Mouse (Mus musculus) liver, embryonic 14.5 days (tissue): ENCODE results near the gene Olfr1444. TPM values are rescaled to one million over a fixed set of nuclear protein-coding genes. Genes with fewer than 3 reads are reported as not detected.

ENCODE experiments used
- ATAC-seq: fragments of 200-750 bp; cut with Nextera tagmentation; 2 replicates; pipeline ENCODE4 v1.8.0; 2017; ENCODE audit warnings: moderate number of reproducible peaks, mild to moderate bottlenecking, moderate library complexity; ENCODE audit not compliant: insufficient read depth
- DNase-seq, 3 experiments: peaks; one replicate each; pipeline ENCODE4 v3.0.0-alpha.2; 2012 to 2013; ENCODE audit warnings: low read depth in 3 of 3, low spot score in 3 of 3
- H3K27ac ChIP-seq: fragments of 300-500 bp; sonication (generic); 2 replicates; pipeline ENCODE4 v1.5.1; 2014; ENCODE audit warnings: moderate library complexity, mild to moderate bottlenecking, control low read depth, inconsistent platforms
- H3K27me3 ChIP-seq: fragments of 300-500 bp; sonication (generic); 2 replicates; pipeline ENCODE4 v1.6.1; 2014; ENCODE audit warnings: mild to moderate bottlenecking, low read length, moderate library complexity; ENCODE audit not compliant: control insufficient read depth, insufficient read depth
- H3K36me3 ChIP-seq: fragments of 300-500 bp; sonication (generic); replicated peaks from 2 replicates; pipeline ENCODE4 v1.6.1; 2014; ENCODE audit warnings: low read depth; ENCODE audit not compliant: control insufficient read depth, insufficient read depth
- H3K4me1 ChIP-seq, 2 experiments: fragments of 200-500 bp in 1 of 2; fragments of 300-500 bp in 1 of 2; sonication (generic) in 1 of 2; replicated peaks; 2 replicates each; pipeline ENCODE4 v1.6.1; 2012 to 2014; ENCODE audit warnings: antibody characterized with exemption in 1 of 2, inconsistent platforms in 1 of 2, low read length in 1 of 2; ENCODE audit not compliant: control insufficient read depth in 2 of 2, insufficient read depth in 2 of 2
- H3K4me2 ChIP-seq: fragments of 300-500 bp; sonication (generic); 2 replicates; pipeline ENCODE4 v1.6.1; 2014; ENCODE audit warnings: low read depth, mild to moderate bottlenecking, control low read depth, moderate library complexity
- H3K4me3 ChIP-seq, 2 experiments: fragments of 200-500 bp in 1 of 2; fragments of 300-500 bp in 1 of 2; sonication (generic) in 1 of 2; 2 replicates each; pipeline ENCODE4 v1.5.1; 2012 to 2014; ENCODE audit warnings: low read depth in 2 of 2, low read length in 2 of 2, mild to moderate bottlenecking in 2 of 2, control low read depth in 1 of 2, inconsistent platforms in 1 of 2, moderate library complexity in 1 of 2; ENCODE audit not compliant: insufficient read depth in 1 of 2
- H3K9ac ChIP-seq: fragments of 300-500 bp; sonication (generic); replicated peaks from 2 replicates; pipeline ENCODE4 v1.6.1; 2014; ENCODE audit warnings: mild to moderate bottlenecking, control low read depth, moderate library complexity
- H3K9me3 ChIP-seq: fragments of 300-500 bp; sonication (generic); 2 replicates; pipeline ENCODE4 v1.6.1; 2016; ENCODE audit warnings: low read length, mixed read lengths; ENCODE audit not compliant: control insufficient read depth
- CTCF ChIP-seq: IDR thresholded peaks from 2 replicates; pipeline ENCODE4 v1.5.1; 2016; ENCODE audit warnings: antibody characterized with exemption, low read depth, control low read depth
- EP300 ChIP-seq: IDR thresholded peaks from 2 replicates; pipeline ENCODE4 v1.6.1; 2016; ENCODE audit warnings: antibody characterized with exemption, low read depth
- WGBS: fragments of 180-500 bp; shearing (Covaris S2); extraction: QIAGEN DNeasy Blood & Tissue Kit; methylation state at CpG from one replicate; pipeline ENCODE4 v1.1.7; 2014; ENCODE audit not compliant: insufficient replicate concordance; 5-methylcytosine and 5-hydroxymethylcytosine counted together
- polyA plus RNA-seq, 2 experiments: library from polyadenylated mRNA; depleted of rRNA in 1 of 2; stranded (reverse) in 1 of 2; unstranded in 1 of 2; fragments of >200 nt; fragmentation: Nextera tagmentation in 1 of 2; extraction: Ambion mirVana in 1 of 2; gene quantifications; 2 replicates each; pipeline versions ENCODE4 v1.2.1 to v1.2.3; 2012 to 2014

Olfr1444 gene
- polyA plus RNA-seq, 2 experiments = not detected

DNA sequence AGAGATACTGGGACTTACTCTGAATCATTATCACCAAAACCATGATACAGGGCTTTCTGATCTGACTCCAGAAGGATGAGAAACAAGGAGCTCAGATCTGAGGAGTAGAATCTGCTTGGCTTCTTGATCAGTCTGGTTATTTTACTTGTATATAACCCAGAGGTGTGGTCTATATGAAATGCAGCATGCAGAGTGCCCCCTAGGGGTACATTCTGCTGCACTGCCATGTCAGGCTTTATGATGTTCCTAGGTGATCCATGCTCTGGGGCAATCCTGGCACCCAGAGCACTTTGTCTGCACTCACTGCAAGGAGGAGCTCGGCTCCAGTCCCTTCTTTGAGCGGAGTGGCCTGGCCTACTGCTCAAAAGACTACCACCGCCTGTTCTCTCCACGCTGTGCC lies 32.5 kb upstream of the Olfr1444 start:
- ATAC-seq = no peak
- no peak overlapping the region for H3K4me3 ChIP-seq
- no peaks in the 10 kb centered on the region for H3K36me3 ChIP-seq
- 50% methylated on average over 4 of the region's 4 CpGs for WGBS
- H3K9me3 ChIP-seq = no peaks in the 10 kb centered on the region
- no peaks in the 10 kb centered on the region for H3K27me3 ChIP-seq
- H3K27ac ChIP-seq = no peak overlapping the region
- no peak overlapping the region for H3K9ac ChIP-seq
- no peak for DNase-seq
- H3K4me1 ChIP-seq = no peaks in the 10 kb centered on the region
- TF ChIP-seq CTCF = peak; percentile 46
- TF ChIP-seq EP300 = no peak
- no peak overlapping the region for H3K4me2 ChIP-seq

DNA sequence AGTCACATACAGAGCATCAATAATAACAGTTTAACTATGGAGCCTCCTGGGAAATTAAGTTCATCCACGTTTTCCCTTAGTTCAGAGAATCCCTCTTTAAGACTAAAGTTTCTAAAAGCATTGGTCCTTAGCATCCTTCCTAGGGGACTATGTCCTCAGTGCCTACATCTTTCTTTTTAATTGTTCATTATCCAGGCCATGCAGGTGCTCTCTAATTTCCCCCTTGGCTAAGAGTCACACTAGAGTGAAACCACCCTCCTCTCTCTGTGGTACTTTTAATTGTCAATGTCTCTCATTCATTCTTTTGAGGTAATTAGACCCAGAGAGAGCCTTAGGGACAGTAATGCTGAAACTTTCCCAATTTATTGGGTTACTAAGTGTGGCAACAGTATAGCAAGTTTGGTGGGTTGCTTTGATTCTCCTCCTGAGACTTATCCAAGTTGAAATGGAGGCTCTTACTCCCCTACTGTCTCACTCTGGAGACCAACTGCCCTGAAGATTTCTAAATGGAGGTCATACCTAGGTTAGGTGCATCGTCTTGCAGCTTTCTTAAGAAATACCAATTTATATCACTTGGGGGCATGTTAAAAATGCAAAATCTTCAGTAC lies 26.2 kb upstream of the Olfr1444 start:
- Histone ChIP-seq H3K9me3 (no peaks in the 10 kb centered on the region), H3K4me1 (peaks cover 2 to 5% of the 10 kb centered on the region in 2 experiments; a peak in 2 of 4 replicates)
- 54% methylated on average over 2 of the region's 2 CpGs for WGBS

DNA sequence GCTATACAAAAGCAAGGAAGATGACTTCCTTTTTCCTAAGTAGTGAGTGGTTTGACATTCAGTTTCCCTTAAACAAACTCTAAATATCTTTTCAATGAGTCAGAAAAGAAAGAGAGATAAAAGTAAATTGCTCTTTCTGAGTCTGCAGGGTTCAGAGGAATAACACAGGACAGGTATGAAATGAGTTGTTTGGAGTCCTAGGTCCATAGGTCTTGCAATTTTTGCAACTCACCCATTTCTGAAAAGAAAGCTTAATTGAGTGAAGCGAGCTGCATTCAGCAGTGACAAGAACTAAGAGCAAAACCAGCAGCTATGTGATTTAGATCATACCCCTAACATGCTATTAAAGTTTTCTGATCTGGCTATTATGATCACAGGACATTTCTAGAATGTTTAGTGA lies 25.5 kb upstream of the Olfr1444 start:
- no peak for TF ChIP-seq EP300
- no peak for TF ChIP-seq CTCF
- ATAC-seq = no peak
- no peak overlapping the region for H3K9ac ChIP-seq
- no peak overlapping the region for H3K27ac ChIP-seq
- no peak overlapping the region for H3K4me2 ChIP-seq
- H3K9me3 ChIP-seq = no peaks in the 10 kb centered on the region
- H3K27me3 ChIP-seq = no peaks in the 10 kb centered on the region
- peaks cover 2 to 5% of the 10 kb centered on the region in 2 experiments; a peak in 2 of 4 replicates for H3K4me1 ChIP-seq
- 44% methylated on average over 1 of the region's 1 CpGs for WGBS
- no peaks in the 10 kb centered on the region for H3K36me3 ChIP-seq
- no peak for DNase-seq
- H3K4me3 ChIP-seq = no peak overlapping the region

More for the DNA sequence above, 26.2 kb upstream of the Olfr1444 start:
- Histone ChIP-seq H3K36me3 (no peaks in the 10 kb centered on the region), H3K9ac (no peak overlapping the region), H3K27me3 (no peaks in the 10 kb centered on the region), H3K4me3 (no peak overlapping the region), H3K27ac (no peak overlapping the region), H3K4me2 (no peak overlapping the region)
- DNase-seq = no peak
- ATAC-seq = no peak
- TF ChIP-seq CTCF (no peak), EP300 (no peak)

DNA sequence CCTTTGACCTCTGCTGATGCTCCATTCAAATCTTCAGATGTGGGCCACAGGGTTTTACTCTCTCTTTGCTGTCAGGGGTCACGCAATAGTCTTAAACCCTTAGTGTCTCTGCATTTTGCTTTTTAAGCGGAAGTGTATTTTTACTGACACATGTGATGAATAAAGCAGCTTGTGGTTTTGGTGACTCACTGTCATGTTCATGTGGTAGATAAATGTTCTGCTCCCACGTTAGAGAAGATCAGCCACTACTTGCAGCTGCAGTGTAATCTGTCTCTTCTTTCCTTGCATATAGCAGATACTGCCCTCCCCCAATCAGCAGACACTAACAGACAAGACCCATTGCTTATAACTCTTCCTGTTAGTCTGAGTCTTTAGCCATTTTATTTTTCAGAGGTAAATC lies 23.5 kb upstream of the Olfr1444 start:
- H3K4me2 ChIP-seq = no peak overlapping the region
- H3K36me3 ChIP-seq = no peaks in the 10 kb centered on the region
- no peak overlapping the region for H3K9ac ChIP-seq
- no peak overlapping the region for H3K4me3 ChIP-seq
- peak; percentile 20 to 29 (median 27) for DNase-seq
- peak; percentile 75; the same call in 1 of the 2 replicates for ATAC-seq
- WGBS = 8% methylated on average over 3 of the region's 3 CpGs
- peaks cover 2 to 5% of the 10 kb centered on the region in 2 experiments; a peak in 2 of 4 replicates for H3K4me1 ChIP-seq
- TF ChIP-seq CTCF = no peak
- TF ChIP-seq EP300 = 0 out of 2 replicates have a peak, but pooled peaks have one; percentile 43
- H3K27ac ChIP-seq = no peak overlapping the region
- no peaks in the 10 kb centered on the region for H3K27me3 ChIP-seq
- H3K9me3 ChIP-seq = no peaks in the 10 kb centered on the region

DNA sequence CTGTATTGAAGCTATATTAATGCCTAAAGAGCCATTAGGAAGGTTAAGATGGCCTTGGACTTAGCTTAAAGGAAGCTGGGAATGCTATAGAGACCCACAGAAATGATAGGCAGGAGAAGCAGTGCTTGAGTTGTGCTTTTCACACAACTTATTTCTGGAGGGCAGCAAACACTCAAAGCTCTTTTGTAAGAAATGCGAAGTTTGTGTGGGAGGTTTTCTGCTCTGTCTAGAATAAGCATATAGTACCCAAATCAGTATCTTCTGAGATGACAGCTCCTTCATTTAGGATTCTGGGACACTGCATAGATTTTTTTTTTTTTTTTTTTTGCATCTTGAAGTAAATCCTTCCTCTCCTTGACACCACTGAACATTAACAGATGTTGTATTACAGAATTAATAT lies 18.6 kb upstream of the Olfr1444 start:
- no peak for TF ChIP-seq CTCF
- no peak for TF ChIP-seq EP300
- 53% methylated on average over 1 of the region's 1 CpGs for WGBS
- H3K4me3 ChIP-seq = no peak overlapping the region
- H3K9me3 ChIP-seq = no peaks in the 10 kb centered on the region
- no peak for ATAC-seq
- no peak overlapping the region for H3K4me2 ChIP-seq
- no peaks in the 10 kb centered on the region for H3K27me3 ChIP-seq
- no peaks in the 10 kb centered on the region; a peak in 1 of 4 replicates for H3K4me1 ChIP-seq
- no peaks in the 10 kb centered on the region for H3K36me3 ChIP-seq
- DNase-seq = no peak
- no peak overlapping the region for H3K27ac ChIP-seq
- H3K9ac ChIP-seq = no peak overlapping the region
